Mouse (Mus musculus): ENCODE measurements around the gene Cltc. TPM values are rescaled to one million over a fixed set of nuclear protein-coding genes. Genes with fewer than 3 reads are reported as not detected.

Gene Cltc
- total RNA-seq, 2 experiments from 2014 or later: 236 to 280 TPM

GRCm38 (mm10) chr11:86650676-86651075, 106.7 kb downstream of the Cltc start:
- DNase-seq (ENCODE audit: low spot score in 2 of 2): no peak

GRCm38 (mm10) chr11:86649542-86649941, 107.8 kb downstream of the Cltc start:
- no peak for DNase-seq (ENCODE audit: low spot score in 2 of 2)

- no peak for DNase-seq (ENCODE audit: low spot score in 2 of 2)
These were observed 109.5 kb downstream of the Cltc start for GRCm38 (mm10) chr11:86647706-86648447.

DNA sequence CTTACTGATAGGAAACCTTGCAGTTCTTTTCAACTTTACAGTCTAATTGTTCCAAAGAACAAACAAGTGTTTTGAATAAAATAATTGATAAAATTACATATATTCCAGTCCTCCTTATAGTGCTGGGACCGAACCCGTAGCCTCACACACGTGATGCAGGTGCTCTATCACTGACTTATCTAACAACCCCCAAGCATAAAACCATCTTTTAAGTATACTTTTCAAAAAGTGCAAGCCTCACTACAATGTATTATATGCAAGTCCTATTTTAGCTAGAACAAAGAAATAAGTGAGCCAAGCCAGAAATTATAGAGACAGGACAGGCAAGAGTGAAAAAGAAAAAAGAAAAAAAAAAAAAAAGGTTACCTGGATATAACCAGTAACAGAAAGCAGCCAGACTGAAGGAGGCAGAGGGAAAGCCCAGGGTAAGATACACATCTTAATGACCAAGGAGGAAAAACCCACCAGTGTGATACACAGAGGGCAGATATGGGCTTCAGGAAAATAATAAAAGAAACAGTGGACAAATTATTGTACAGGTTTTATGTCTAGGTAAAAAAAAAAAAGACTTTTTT, 110.4 kb downstream of the Cltc start:
- no peak for DNase-seq (ENCODE audit: low spot score in 2 of 2)

DNA sequence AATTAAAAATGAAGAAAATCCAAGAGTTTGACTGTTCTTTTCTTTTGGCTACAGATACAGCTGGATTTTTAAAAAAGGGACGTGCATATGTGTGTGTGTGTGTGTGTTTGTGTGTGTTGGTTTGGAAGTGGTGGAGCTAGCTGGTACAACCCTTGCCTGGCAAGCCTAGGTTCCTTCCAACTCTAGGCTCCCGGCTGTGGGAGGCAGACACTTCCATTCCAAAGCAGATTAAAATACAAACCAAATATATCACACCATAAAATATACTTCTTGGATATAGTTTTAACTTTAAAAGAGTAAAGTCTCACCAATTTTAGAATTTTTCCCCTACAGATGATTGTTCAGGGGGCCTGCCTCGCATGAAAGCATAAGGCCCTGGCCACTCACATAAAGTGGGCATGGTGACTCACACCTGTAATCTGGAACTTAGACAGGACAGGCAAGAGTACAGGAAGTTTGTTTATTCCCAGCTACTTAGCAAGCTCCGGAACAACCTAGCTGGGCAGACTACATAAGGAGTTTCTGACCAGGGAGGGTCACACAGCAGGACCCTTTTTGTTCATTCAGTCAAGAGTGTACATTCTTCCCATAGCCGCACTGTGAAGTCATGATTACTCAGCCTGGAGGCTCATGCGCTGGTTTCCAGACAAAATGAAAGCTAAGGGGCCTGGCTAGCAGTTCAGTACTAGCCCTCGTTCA, 111.1 kb downstream of the Cltc start:
- no peak for DNase-seq (ENCODE audit: low spot score in 2 of 2)

DNA sequence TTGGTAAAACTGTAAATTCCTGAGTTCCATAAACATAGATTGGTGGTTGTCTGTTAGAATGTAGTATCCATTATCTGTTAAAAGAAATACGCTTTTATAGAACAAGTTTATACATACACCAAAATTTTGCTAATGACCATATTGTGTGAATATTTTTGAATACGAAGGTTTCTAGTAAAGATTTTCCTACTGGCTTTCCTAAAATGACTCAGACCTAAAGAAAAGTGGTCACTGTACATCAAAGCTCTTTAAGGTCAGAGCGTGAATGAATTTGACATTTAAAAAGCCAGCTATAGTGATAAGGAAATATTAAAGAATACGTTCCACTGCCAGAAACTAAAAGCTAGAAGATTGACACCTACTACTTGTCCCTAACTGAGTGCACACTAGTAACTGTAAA, 112.8 kb downstream of the Cltc start:
- no peak for DNase-seq (ENCODE audit: low spot score in 2 of 2)

Other genes with a start within 250 kb of the Cltc start
- 10 to 100 TPM; 50.5 to 53.2 TPM for gene Rps6kb1, start 212.8 kb downstream of the Cltc start, total RNA-seq (2021)
- 1 to 10 TPM; 6.3 to 7.5 TPM for gene Tubd1, start 212.6 kb downstream of the Cltc start, total RNA-seq (2021)
- 100 to 1,000 TPM; 109 to 120 TPM for gene Vmp1, start 73.7 kb downstream of the Cltc start, total RNA-seq (2021)
- gene Ptrh2, start 73.6 kb downstream of the Cltc start, total RNA-seq (2021): 10 to 100 TPM; 21.6 to 22.0 TPM
- 10 to 100 TPM; 40.1 to 41.1 TPM for gene Dhx40, start 50.2 kb upstream of the Cltc start, total RNA-seq (2021)
- gene Ypel2, start 236.1 kb upstream of the Cltc start, total RNA-seq (2021): 10 to 100 TPM; 34.4 to 39.5 TPM

All from adrenal gland, postnatal 4 days (tissue).